Mouse (Mus musculus): Measurements from ENCODE around the gene Mrpl24.
"Not testable (repeated sequence)": the region's sequence is repeated elsewhere in the genome, so short reads cannot be mapped to it uniquely, and the experiment has no call there.

Mrpl24 gene

GRCm38 (mm10) chr3:87919336-87920108, at the start of gene Mrpl24:
TSS of gene Mrpl24 (plus strand) at chr3:87919506.
- DNase-seq, result peak; percentile 86 to 90

GRCm38 (mm10) chr3:87877730-87878129, 41.6 kb upstream of the Mrpl24 start:
- no peak for DNase-seq

- DNase-seq, result no peak
These were observed 35.0 kb upstream of the Mrpl24 start for GRCm38 (mm10) chr3:87884291-87884690.

GRCm38 (mm10) chr3:87884708-87885251, 34.5 kb upstream of the Mrpl24 start:
- DNase-seq, result peak; percentile 21 to 24

- peak; percentile 97 for DNase-seq
These were observed 33.9 kb upstream of the Mrpl24 start, which contains the start of gene Prcc for GRCm38 (mm10) chr3:87885281-87886003. TSS of gene Prcc (minus strand) at chr3:87885608.

GRCm38 (mm10) chr3:87886004-87886365, 33.3 kb upstream of the Mrpl24 start:
- DNase-seq, result no peak

GRCm38 (mm10) chr3:87886416-87886815, 32.9 kb upstream of the Mrpl24 start:
- no peak for DNase-seq

GRCm38 (mm10) chr3:87887400-87887799, 31.9 kb upstream of the Mrpl24 start:
- DNase-seq, result not testable (repeated sequence)

GRCm38 (mm10) chr3:87891481-87891880, 27.8 kb upstream of the Mrpl24 start:
- DNase-seq, result no peak

GRCm38 (mm10) chr3:87893367-87893905, 25.9 kb upstream of the Mrpl24 start:
- DNase-seq, result no peak

GRCm38 (mm10) chr3:87899266-87899665, 20.0 kb upstream of the Mrpl24 start:
- no peak for DNase-seq

- no peak for DNase-seq
These were observed 19.5 kb upstream of the Mrpl24 start for GRCm38 (mm10) chr3:87899776-87900175.

- DNase-seq, result no peak
These were observed 18.2 kb upstream of the Mrpl24 start for GRCm38 (mm10) chr3:87901036-87901624.

- not testable (repeated sequence) for DNase-seq
These were observed 17.3 kb upstream of the Mrpl24 start for GRCm38 (mm10) chr3:87901959-87902358.

- no peak for DNase-seq
These were observed 15.5 kb upstream of the Mrpl24 start for GRCm38 (mm10) chr3:87903821-87904220.

- peak; percentile 95 to 97 for DNase-seq
These were observed 13.3 kb upstream of the Mrpl24 start, which contains the start of gene Hdgf for GRCm38 (mm10) chr3:87905880-87906485. TSS of gene Hdgf (plus strand) at chr3:87906321.

GRCm38 (mm10) chr3:87906601-87906980, 12.7 kb upstream of the Mrpl24 start:
- peak; percentile 36 to 44 for DNase-seq

GRCm38 (mm10) chr3:87906981-87907857, 12.1 kb upstream of the Mrpl24 start:
- DNase-seq, result peak; percentile 77 to 87

GRCm38 (mm10) chr3:87907906-87908305, 11.4 kb upstream of the Mrpl24 start:
- no peak for DNase-seq

GRCm38 (mm10) chr3:87909381-87909780, 9.9 kb upstream of the Mrpl24 start:
- no peak for DNase-seq

GRCm38 (mm10) chr3:87909874-87910273, 9.4 kb upstream of the Mrpl24 start:
- DNase-seq, result peak; percentile 23 to 25
